Mouse (Mus musculus): ENCODE data around the gene Rtn2. TPM values are rescaled to one million over a fixed set of nuclear protein-coding genes. Genes with fewer than 3 reads are reported as not detected.

Gene Rtn2
- polyA plus RNA-seq, 1 experiment: 59.5 TPM

- DNase-seq (ENCODE audit: low read depth): no peak
These were observed 61.9 kb downstream of the Rtn2 start, which contains the start of gene Ercc1 for GRCm38 (mm10) chr7:19344237-19344847. TSS of gene Ercc1 (plus strand) at chr7:19344778.

GRCm38 (mm10) chr7:19344938-19345471, 62.6 kb downstream of the Rtn2 start:
- no peak for DNase-seq (ENCODE audit: low read depth)

Other genes with a start within 250 kb of the Rtn2 start
- gene Rsph6a, start 227.9 kb upstream of the Rtn2 start, polyA plus RNA-seq (2012; rRNA removed): 0.38 and 0.76 TPM in 2 replicates
- gene Dmwd, start 206.4 kb upstream of the Rtn2 start, polyA plus RNA-seq (2012; rRNA removed): 52.6 and 61.1 TPM in 2 replicates
- gene Dmpk, start 198.8 kb upstream of the Rtn2 start, polyA plus RNA-seq (2012; rRNA removed): 234 and 248 TPM in 2 replicates
- 33.2 and 35.6 TPM in 2 replicates for gene Six5, start 188.0 kb upstream of the Rtn2 start, polyA plus RNA-seq (2012; rRNA removed)
- gene Gm4969, start 164.3 kb upstream of the Rtn2 start, polyA plus RNA-seq (2012; rRNA removed): 0.13 and 0.19 TPM in 2 replicates
- gene Fbxo46, start 162.8 kb upstream of the Rtn2 start, polyA plus RNA-seq (2012; rRNA removed): 7.9 and 9.3 TPM in 2 replicates
- gene Qpctl, start 133.3 kb upstream of the Rtn2 start, polyA plus RNA-seq (2012; rRNA removed): 14.9 and 19.4 TPM in 2 replicates
- gene Snrpd2, start 132.9 kb upstream of the Rtn2 start, polyA plus RNA-seq (2012; rRNA removed): 30.6 and 37.8 TPM in 2 replicates
- gene Gipr, start 116.5 kb upstream of the Rtn2 start, polyA plus RNA-seq (2012; rRNA removed): 2.6 and 3.9 TPM in 2 replicates
- 47.5 and 48.5 TPM in 2 replicates for gene Eml2, start 106.2 kb upstream of the Rtn2 start, polyA plus RNA-seq (2012; rRNA removed)
- 13.3 and 15.3 TPM in 2 replicates for gene Gpr4, start 70.1 kb upstream of the Rtn2 start, polyA plus RNA-seq (2012; rRNA removed)
- 30.2 and 38.1 TPM in 2 replicates for gene Opa3, start 54.3 kb upstream of the Rtn2 start, polyA plus RNA-seq (2012; rRNA removed)
- 61.0 and 82.5 TPM in 2 replicates for gene Vasp, start 10.8 kb upstream of the Rtn2 start, polyA plus RNA-seq (2012; rRNA removed)
- gene Ppm1n, start 2.6 kb upstream of the Rtn2 start, polyA plus RNA-seq (2012; rRNA removed): not detected in 2 replicates
- 0.89 and 1.1 TPM in 2 replicates for gene Fosb, start 27.4 kb downstream of the Rtn2 start, polyA plus RNA-seq (2012; rRNA removed)
- gene Ercc1, start 62.2 kb downstream of the Rtn2 start, polyA plus RNA-seq (2012; rRNA removed): 49.0 and 57.8 TPM in 2 replicates
- gene Cd3eap, start 76.9 kb downstream of the Rtn2 start, polyA plus RNA-seq (2012; rRNA removed): 4.5 and 5.3 TPM in 2 replicates
- gene Ppp1r13l, start 77.1 kb downstream of the Rtn2 start, polyA plus RNA-seq (2012; rRNA removed): 13.3 and 14.8 TPM in 2 replicates
- gene Ercc2, start 99.4 kb downstream of the Rtn2 start, polyA plus RNA-seq (2012; rRNA removed): 32.0 and 47.0 TPM in 2 replicates
- gene Klc3, start 121.5 kb downstream of the Rtn2 start, polyA plus RNA-seq (2012; rRNA removed): 20.9 and 27.8 TPM in 2 replicates
- 37.3 and 62.7 TPM in 2 replicates for gene Ckm, start 122.2 kb downstream of the Rtn2 start, polyA plus RNA-seq (2012; rRNA removed)
- 12.1 and 12.3 TPM in 2 replicates for gene Mark4, start 176.2 kb downstream of the Rtn2 start, polyA plus RNA-seq (2012; rRNA removed)
- 5.1 and 5.3 TPM in 2 replicates for gene Exoc3l2, start 180.7 kb downstream of the Rtn2 start, polyA plus RNA-seq (2012; rRNA removed)
- gene Bloc1s3, start 225.7 kb downstream of the Rtn2 start, polyA plus RNA-seq (2012; rRNA removed): 10.9 TPM in 2 replicates
- 114 and 128 TPM in 2 replicates for gene Trappc6a, start 225.8 kb downstream of the Rtn2 start, polyA plus RNA-seq (2012; rRNA removed)
- gene Nkpd1, start 235.2 kb downstream of the Rtn2 start, polyA plus RNA-seq (2012; rRNA removed): 0.35 and 0.56 TPM in 2 replicates